Mouse (Mus musculus) adrenal gland, postnatal 25 days (tissue): ENCODE data around the gene Scamp4. TPM values are rescaled to one million over a fixed set of nuclear protein-coding genes. Genes with fewer than 3 reads are reported as not detected.

Experiments used
- DNase-seq: peaks from one replicate; pipeline ENCODE4 v3.0.0; 2021; ENCODE audit warnings: mixed read lengths
- microRNA-seq, 2 experiments: library from miRNA; unstranded; fragments of <30 nt; microRNA quantifications; one replicate each; pipeline ENCODE4 v1.2.0; 2021
- total RNA-seq: library from RNA; stranded (reverse); gene quantifications from 2 replicates; pipeline ENCODE4 v1.2.3, GENCODE M21; 2021

The Scamp4 gene
- total RNA-seq, 1 experiment from 2014 or later, result 68.6 TPM

DNA sequence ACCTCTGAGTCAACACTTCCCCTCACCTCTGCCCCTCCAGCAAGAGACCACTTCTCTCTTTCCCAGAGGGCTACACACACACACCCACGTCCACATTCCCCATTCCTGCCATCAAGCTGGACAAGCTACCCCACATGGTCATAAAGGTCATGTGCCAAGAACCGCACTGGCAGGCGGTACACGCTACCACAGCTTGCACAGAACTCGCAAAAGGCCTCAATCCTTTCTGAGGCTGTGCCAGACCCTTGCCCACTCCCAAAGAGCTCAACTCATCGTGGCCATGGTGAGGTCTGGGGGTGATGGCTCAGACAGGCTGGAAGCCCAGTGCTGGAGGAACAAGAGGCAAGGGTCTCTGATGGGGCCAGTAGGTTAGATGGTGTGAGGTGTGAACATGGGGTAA lies 52.2 kb downstream of the Scamp4 start:
- DNase-seq, result no peak

DNA sequence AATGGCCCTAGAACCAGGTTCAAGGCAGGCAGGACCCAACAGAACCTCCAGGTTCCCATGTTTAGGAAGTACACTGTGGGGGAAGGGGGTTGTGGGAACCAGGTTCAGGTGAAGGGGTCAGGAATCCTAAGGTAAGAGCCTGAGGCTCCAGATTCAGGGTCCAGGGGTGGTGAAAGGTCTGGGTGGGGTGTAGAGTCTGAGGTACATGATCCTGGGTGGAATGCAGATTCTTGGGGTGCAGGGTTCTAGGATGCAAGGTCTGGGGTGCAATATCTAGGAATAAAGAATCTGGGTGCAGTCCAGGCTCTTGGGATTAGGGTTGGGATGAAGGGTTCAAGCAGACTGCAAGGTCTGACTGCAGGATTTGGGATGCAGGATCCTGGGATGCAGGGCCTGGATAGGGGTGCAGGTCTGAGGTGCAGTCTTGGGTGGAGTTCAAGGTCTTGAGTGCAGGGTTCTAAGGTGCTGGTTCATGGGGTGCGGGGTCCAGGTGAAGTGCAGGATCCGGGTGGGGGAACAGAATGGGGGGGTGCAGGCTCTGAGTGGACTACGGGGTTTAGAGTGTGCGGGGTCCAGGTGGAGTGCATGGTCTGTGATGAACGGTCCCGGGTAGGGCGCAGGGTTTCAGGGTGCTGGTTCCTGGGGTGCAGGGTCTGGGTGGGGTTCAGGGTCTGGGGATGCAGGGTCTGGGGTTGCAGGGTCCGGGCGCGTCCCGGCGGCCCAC lies 52.9 kb downstream of the Scamp4 start:
- no peak for DNase-seq

GRCm38 (mm10) chr10:80656130-80656862 lies 53.6 kb downstream of the Scamp4 start:
- DNase-seq, result peak; percentile 98

GRCm38 (mm10) chr10:80656863-80657623 lies 54.4 kb downstream of the Scamp4 start, which contains the start of gene Btbd2:
TSS of gene Btbd2 (minus strand) at chr10:80657071.
- no peak for DNase-seq

- DNase-seq, result no peak
Measured at GRCm38 (mm10) chr10:80658194-80658840, 55.6 kb downstream of the Scamp4 start.

GRCm38 (mm10) chr10:80658841-80659202 lies 56.1 kb downstream of the Scamp4 start:
- no peak for DNase-seq

DNA sequence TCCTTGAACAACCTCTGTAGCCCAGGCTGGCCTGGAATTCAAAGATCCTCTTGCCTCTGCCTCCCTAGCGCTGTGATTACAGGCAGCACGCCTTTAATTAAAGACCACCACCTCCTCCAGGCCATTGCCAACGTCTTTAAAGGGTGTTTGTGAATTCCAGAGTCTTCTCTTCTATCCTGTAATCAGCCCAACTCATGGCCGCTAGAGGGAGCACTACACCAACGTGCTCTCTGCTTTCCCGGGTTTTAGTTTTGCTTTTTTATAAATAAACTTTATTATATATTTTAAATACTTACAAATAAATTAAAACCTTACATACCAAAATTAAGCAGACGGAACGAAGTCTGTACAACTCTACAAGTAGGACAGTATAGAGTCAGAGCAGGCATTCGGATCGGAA lies 56.5 kb downstream of the Scamp4 start:
- peak; percentile 73 for DNase-seq

- DNase-seq, result peak; percentile 50
Measured at GRCm38 (mm10) chr10:80661149-80661548, 58.5 kb downstream of the Scamp4 start.

GRCm38 (mm10) chr10:80663485-80664196 lies 61.0 kb downstream of the Scamp4 start:
- DNase-seq, result no peak

- peak; percentile 84 for DNase-seq
Measured at GRCm38 (mm10) chr10:80664197-80665015, 61.7 kb downstream of the Scamp4 start.

- peak; percentile 79 for DNase-seq
Measured at GRCm38 (mm10) chr10:80665016-80665380, 62.3 kb downstream of the Scamp4 start.

Small RNAs within 50 kb of the gene (microRNA-seq; reads per million reads assigned to microRNA genes)
- gene Mir6912, result 0.71 to 1.0 reads per million in 2 experiments

Other genes with a start within 250 kb of the Scamp4 start
- 0.15 TPM in 1 of 2 replicates, not detected in the other for gene Plk5, start 246.4 kb upstream of the Scamp4 start, total RNA-seq
- gene Mex3d, start 215.2 kb upstream of the Scamp4 start, total RNA-seq, result 18.3 and 21.7 TPM in 2 replicates
- 127 and 139 TPM in 2 replicates for gene Mbd3, start 203.3 kb upstream of the Scamp4 start, total RNA-seq
- gene Uqcr11, start 196.0 kb upstream of the Scamp4 start, total RNA-seq, result 728 and 779 TPM in 2 replicates
- 63.1 and 84.1 TPM in 2 replicates for gene Tcf3, start 169.2 kb upstream of the Scamp4 start, total RNA-seq
- not detected in 2 replicates for gene Onecut3, start 108.0 kb upstream of the Scamp4 start, total RNA-seq
- 0.29 and 0.64 TPM in 2 replicates for gene Atp8b3, start 63.7 kb upstream of the Scamp4 start, total RNA-seq
- 57.4 and 63.5 TPM in 2 replicates for gene Rexo1, start 41.3 kb upstream of the Scamp4 start, total RNA-seq
- 9.6 and 14.8 TPM in 2 replicates for gene Klf16, start 25.6 kb upstream of the Scamp4 start, total RNA-seq
- gene Abhd17a, start 12.5 kb upstream of the Scamp4 start, total RNA-seq, result 87.8 and 100 TPM in 2 replicates
- 3.5 and 5.6 TPM in 2 replicates for gene Adat3, start within 50 bp of the Scamp4 start, total RNA-seq
- gene Gm49322, start 3.1 kb downstream of the Scamp4 start, total RNA-seq, result 2.3 and 3.0 TPM in 2 replicates
- 127 and 157 TPM in 2 replicates for gene Csnk1g2, start 20.0 kb downstream of the Scamp4 start, total RNA-seq
- gene Btbd2, start 54.2 kb downstream of the Scamp4 start, total RNA-seq, result 68.4 and 79.2 TPM in 2 replicates
- 155 and 164 TPM in 2 replicates for gene Mknk2, start 75.2 kb downstream of the Scamp4 start, total RNA-seq
- 15.2 and 18.8 TPM in 2 replicates for gene Mob3a, start 99.1 kb downstream of the Scamp4 start, total RNA-seq
- gene Izumo4, start 99.3 kb downstream of the Scamp4 start, total RNA-seq, result 21.6 and 37.1 TPM in 2 replicates
- 94.4 and 102 TPM in 2 replicates for gene Ap3d1, start 139.4 kb downstream of the Scamp4 start, total RNA-seq
- gene Dot1l, start 152.3 kb downstream of the Scamp4 start, total RNA-seq, result 97.3 and 102 TPM in 2 replicates
- 56.7 and 60.1 TPM in 2 replicates for gene Sf3a2, start 195.3 kb downstream of the Scamp4 start, total RNA-seq
- 114 and 132 TPM in 2 replicates for gene Plekhj1, start 195.8 kb downstream of the Scamp4 start, total RNA-seq
- 0.79 and 0.90 TPM in 2 replicates for gene Amh, start 202.4 kb downstream of the Scamp4 start, total RNA-seq
- gene Jsrp1, start 210.6 kb downstream of the Scamp4 start, total RNA-seq, result 6.7 and 8.7 TPM in 2 replicates
- 742 and 955 TPM in 2 replicates for gene Oaz1, start 223.8 kb downstream of the Scamp4 start, total RNA-seq
- 3.5 and 5.1 TPM in 2 replicates for gene Lingo3, start 241.2 kb downstream of the Scamp4 start, total RNA-seq